Mouse (Mus musculus): Measurements from ENCODE around the gene Cdc42bpb.

GRCm38 (mm10) chr12:111373411-111373810, 4.1 kb downstream of the Cdc42bpb start:
- TF ChIP-seq CTCF (IDR thresholded peaks at IDR 0.05; ENCODE audit: borderline replicate concordance, extremely low read depth, insufficient read depth, insufficient read length) (no peak), POLR2A (IDR thresholded peaks at IDR 0.05; ENCODE audit: borderline replicate concordance, extremely low read depth, insufficient read depth, insufficient read length, poor library complexity, severe bottlenecking) (no peak)

All from brain, embryonic 14.5 days (tissue).